Mouse (Mus musculus) limb, embryonic 15.5 days (tissue): ENCODE data around the gene Faim. TPM values are rescaled to one million over a fixed set of nuclear protein-coding genes. Genes with fewer than 3 reads are reported as not detected.
A peak's percentile ranks its signal among the peaks of the same experiment; 100 is the strongest.

Experiments used
- ATAC-seq: fragments of 200-750 bp; cut with Nextera tagmentation; 2 replicates; pipeline ENCODE4 v1.8.0; 2017; ENCODE audit warnings: low read depth, moderate TSS enrichment; ENCODE audit not compliant: insufficient number of reproducible peaks, low FRiP score, low TSS enrichment
- H3K27ac ChIP-seq: fragments of 300-500 bp; sonication (generic); 2 replicates; pipeline ENCODE4 v1.5.1; 2015; ENCODE audit warnings: moderate library complexity, mild to moderate bottlenecking, inconsistent platforms
- H3K27me3 ChIP-seq: fragments of 300-500 bp; sonication (generic); 2 replicates; pipeline ENCODE4 v1.6.1; 2015; ENCODE audit warnings: inconsistent platforms
- H3K36me3 ChIP-seq: fragments of 300-500 bp; sonication (generic); 2 replicates; pipeline ENCODE4 v1.6.1; 2015; ENCODE audit warnings: inconsistent platforms
- H3K4me1 ChIP-seq: fragments of 300-500 bp; sonication (generic); 2 replicates; pipeline ENCODE4 v1.6.1; 2015; ENCODE audit warnings: inconsistent platforms
- H3K4me2 ChIP-seq: fragments of 300-500 bp; sonication (generic); 2 replicates; pipeline ENCODE4 v1.6.1; 2015; ENCODE audit warnings: mild to moderate bottlenecking, inconsistent platforms
- H3K4me3 ChIP-seq: fragments of 300-500 bp; sonication (generic); 2 replicates; pipeline ENCODE4 v1.5.1; 2015; ENCODE audit warnings: mild to moderate bottlenecking, inconsistent platforms
- H3K9ac ChIP-seq: fragments of 300-500 bp; sonication (generic); 2 replicates; pipeline ENCODE4 v1.6.1; 2015; ENCODE audit warnings: inconsistent platforms
- H3K9me3 ChIP-seq: fragments of 300-500 bp; sonication (generic); 2 replicates; pipeline ENCODE4 v1.6.1; 2016; ENCODE audit warnings: inconsistent platforms
- WGBS: fragments of 180-500 bp; shearing (Covaris S2); methylation state at CpG from one replicate; pipeline ENCODE4 v1.1.7; 2015; 5-methylcytosine and 5-hydroxymethylcytosine counted together
- polyA plus RNA-seq: library from polyadenylated mRNA; unstranded; fragments of >200 nt; fragmentation: Nextera tagmentation; extraction: Ambion mirVana; gene quantifications from 2 replicates; pipeline ENCODE4 v1.2.1, GENCODE M21; 2015

The Faim gene
- polyA plus RNA-seq, 1 experiment from 2014 or later = 34.0 TPM

GRCm38 (mm10) chr9:98979431-98980416 is 6.4 kb upstream of the Faim start:
- Histone ChIP-seq H3K27me3 (peaks cover 40% of the 10 kb centered on the region), H3K4me1 (peaks cover 4% of the 10 kb centered on the region), H3K4me2 (peak overlapping the region; percentile 46), H3K9me3 (no peaks in the 10 kb centered on the region), H3K36me3 (no peaks in the 10 kb centered on the region), H3K27ac (no peak overlapping the region), H3K9ac (no peak overlapping the region), H3K4me3 (peak overlapping the region; percentile 32)
- WGBS = 5% methylated on average over 29 of the region's 29 CpGs
- ATAC-seq = 0 out of 2 replicates have a peak, but pooled peaks have one; percentile 30

DNA sequence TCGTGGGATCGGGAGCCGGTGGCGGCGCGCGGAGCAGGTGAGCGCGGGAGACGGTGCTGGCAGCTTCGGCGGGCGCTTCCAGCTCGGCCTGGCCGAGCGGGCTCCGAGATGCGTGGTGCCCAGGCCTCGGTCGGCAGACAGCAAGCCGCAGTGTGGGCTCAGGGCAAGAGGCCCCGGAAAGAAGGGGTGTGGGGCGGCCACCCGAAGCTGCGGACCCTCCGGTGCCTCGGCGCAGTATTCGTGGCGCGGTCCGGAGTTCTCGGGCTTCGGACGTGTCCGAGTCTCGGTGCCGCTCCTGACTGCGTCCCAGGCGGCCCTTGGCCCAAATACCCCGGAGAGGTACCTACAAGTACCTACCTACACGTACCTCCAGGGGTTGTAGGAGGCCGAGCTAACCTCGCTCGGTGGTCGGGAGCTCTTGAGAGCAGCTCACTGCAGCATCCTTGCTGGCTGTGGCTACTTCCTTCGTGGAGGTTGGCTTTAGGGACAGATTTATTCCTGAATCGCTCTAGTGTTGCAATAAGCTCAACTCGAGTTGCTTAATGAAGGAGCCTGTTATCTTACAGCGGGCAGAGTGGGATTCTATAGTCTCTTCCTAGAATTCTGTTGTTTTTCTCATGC is 413 bp downstream of the Faim start:
- under 1% methylated on average over 49 of the region's 50 CpGs for WGBS
- H3K27ac ChIP-seq = no peak overlapping the region

GRCm38 (mm10) chr9:98987131-98987530 is 958 bp downstream of the Faim start:
- 44% methylated on average over 9 of the region's 9 CpGs for WGBS
- peak overlapping the region; percentile 87 for H3K4me3 ChIP-seq
- peaks cover 19% of the 10 kb centered on the region for H3K27me3 ChIP-seq
- ATAC-seq = no peak
- H3K36me3 ChIP-seq = no peaks in the 10 kb centered on the region
- peak overlapping the region; percentile 92 for H3K4me2 ChIP-seq
- H3K4me1 ChIP-seq = peaks cover 10% of the 10 kb centered on the region; the same call in 1 of the 2 replicates
- H3K27ac ChIP-seq = no peak overlapping the region
- no peak overlapping the region for H3K9ac ChIP-seq
- H3K9me3 ChIP-seq = no peaks in the 10 kb centered on the region

More for the DNA sequence above, 413 bp downstream of the Faim start:
- Histone ChIP-seq H3K9me3 (no peaks in the 10 kb centered on the region), H3K4me1 (peaks cover 10% of the 10 kb centered on the region; the same call in 1 of the 2 replicates), H3K9ac (peak overlapping the region; percentile 54), H3K27me3 (peaks cover 20% of the 10 kb centered on the region), H3K4me3 (peak overlapping the region; percentile 87), H3K4me2 (peak overlapping the region; percentile 92), H3K36me3 (no peaks in the 10 kb centered on the region)
- ATAC-seq = no peak; the same call in 1 of the 2 replicates

DNA sequence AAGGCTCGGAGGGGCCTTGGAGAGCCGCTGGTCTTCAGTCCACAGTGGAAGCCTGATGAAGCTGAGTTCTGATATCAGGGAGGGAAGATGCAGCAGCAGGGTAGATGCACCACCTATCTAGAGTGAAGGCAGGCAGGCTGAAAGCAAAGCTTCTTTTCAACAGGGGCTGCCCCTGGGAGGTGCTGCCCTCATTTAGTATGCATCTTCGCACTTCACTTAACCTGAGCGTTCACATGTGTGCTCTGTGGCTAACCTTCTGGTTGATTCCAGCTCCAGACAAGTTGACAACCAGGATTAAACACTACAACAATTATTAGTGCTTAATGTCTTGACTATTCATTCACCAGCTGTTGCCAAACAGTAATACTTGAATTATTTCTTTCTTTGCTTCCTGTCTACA is 7.9 kb downstream of the Faim start:
- Histone ChIP-seq H3K4me3 (no peak overlapping the region), H3K27ac (no peak overlapping the region), H3K4me1 (no peaks in the 10 kb centered on the region), H3K9ac (no peak overlapping the region), H3K4me2 (no peak overlapping the region), H3K9me3 (no peaks in the 10 kb centered on the region), H3K36me3 (peaks cover 17% of the 10 kb centered on the region; the same call in 1 of the 2 replicates), H3K27me3 (no peaks in the 10 kb centered on the region)
- WGBS = 91% methylated on average over 4 of the region's 4 CpGs
- ATAC-seq = no peak

DNA sequence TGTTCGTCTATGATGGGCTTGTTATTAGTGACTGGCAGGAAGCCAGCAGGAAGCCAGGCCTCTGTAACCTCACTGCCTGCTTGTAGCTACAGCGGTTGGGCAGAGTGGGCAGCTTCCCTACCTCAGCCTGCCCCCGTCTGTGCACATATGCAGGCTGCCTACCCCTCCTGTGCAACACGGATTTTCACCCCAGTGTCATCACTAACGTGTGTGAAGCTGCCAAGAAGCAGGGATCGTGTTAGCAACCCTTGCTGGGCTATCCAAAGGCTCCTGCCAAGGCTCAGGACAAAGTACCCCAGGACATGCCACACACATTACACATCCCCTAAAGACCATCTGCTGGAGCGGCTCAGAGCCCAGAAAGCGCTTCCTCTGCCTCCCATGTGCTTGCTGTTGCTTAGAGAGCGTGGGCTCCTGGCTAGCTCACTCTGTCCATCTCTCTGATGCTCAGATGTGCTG is 13.7 kb downstream of the Faim start:
- no peak for ATAC-seq
- Histone ChIP-seq H3K36me3 (peaks cover 31% of the 10 kb centered on the region; the same call in 1 of the 2 replicates), H3K4me3 (no peak overlapping the region), H3K9me3 (no peaks in the 10 kb centered on the region), H3K4me1 (no peaks in the 10 kb centered on the region), H3K4me2 (no peak overlapping the region), H3K27me3 (no peaks in the 10 kb centered on the region), H3K9ac (no peak overlapping the region), H3K27ac (no peak overlapping the region)
- WGBS = 79% methylated on average over 9 of the region's 9 CpGs

- Histone ChIP-seq H3K27ac (no peak overlapping the region), H3K4me1 (no peaks in the 10 kb centered on the region)
Observed at GRCm38 (mm10) chr9:99001326-99001725, 15.2 kb downstream of the Faim start.

GRCm38 (mm10) chr9:99009069-99009897 is 23.1 kb downstream of the Faim start:
- Histone ChIP-seq H3K4me1 (no peaks in the 10 kb centered on the region), H3K9me3 (no peaks in the 10 kb centered on the region), H3K4me3 (no peak overlapping the region), H3K9ac (no peak overlapping the region), H3K27me3 (no peaks in the 10 kb centered on the region), H3K36me3 (peaks cover 2% of the 10 kb centered on the region; the same call in 1 of the 2 replicates), H3K4me2 (no peak overlapping the region), H3K27ac (no peak overlapping the region)
- ATAC-seq = no peak
- WGBS = 62% methylated on average over 12 of the region's 12 CpGs

More at GRCm38 (mm10) chr9:99001326-99001725, 15.2 kb downstream of the Faim start:
- Histone ChIP-seq H3K36me3 (peaks cover 33% of the 10 kb centered on the region; the same call in 1 of the 2 replicates), H3K9me3 (no peaks in the 10 kb centered on the region), H3K27me3 (no peaks in the 10 kb centered on the region), H3K4me2 (no peak overlapping the region), H3K9ac (no peak overlapping the region), H3K4me3 (no peak overlapping the region)
- no peak for ATAC-seq
- 89% methylated on average over 6 of the region's 6 CpGs for WGBS

DNA sequence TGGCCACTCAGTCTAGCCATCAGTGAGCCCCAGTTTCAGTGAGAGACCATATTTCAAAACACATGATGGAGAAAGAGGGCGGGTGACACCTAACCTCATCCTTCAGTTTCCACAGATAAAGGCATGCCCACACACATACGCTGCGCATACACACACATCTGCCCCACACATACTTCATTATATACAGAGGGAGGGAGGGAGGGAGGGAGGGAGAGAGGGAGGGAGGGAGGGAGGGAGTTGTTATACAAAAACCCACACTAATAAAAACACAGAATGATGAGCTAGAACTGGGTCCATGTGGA is 23.7 kb downstream of the Faim start:
- H3K4me2 ChIP-seq = no peak overlapping the region
- peaks cover 2% of the 10 kb centered on the region; the same call in 1 of the 2 replicates for H3K36me3 ChIP-seq
- no peak for ATAC-seq
- no peaks in the 10 kb centered on the region for H3K27me3 ChIP-seq
- H3K9ac ChIP-seq = no peak overlapping the region
- no peaks in the 10 kb centered on the region for H3K9me3 ChIP-seq
- no peaks in the 10 kb centered on the region for H3K4me1 ChIP-seq
- H3K4me3 ChIP-seq = no peak overlapping the region
- H3K27ac ChIP-seq = no peak overlapping the region
- 74% methylated on average over 3 of the region's 3 CpGs for WGBS

GRCm38 (mm10) chr9:99016301-99016700 is 30.1 kb downstream of the Faim start:
- no peak overlapping the region for H3K27ac ChIP-seq
- H3K27me3 ChIP-seq = no peaks in the 10 kb centered on the region
- H3K4me3 ChIP-seq = no peak overlapping the region
- H3K36me3 ChIP-seq = no peaks in the 10 kb centered on the region
- 64% methylated on average over 3 of the region's 3 CpGs for WGBS
- ATAC-seq = no peak
- no peaks in the 10 kb centered on the region for H3K9me3 ChIP-seq
- no peak overlapping the region for H3K4me2 ChIP-seq
- H3K9ac ChIP-seq = no peak overlapping the region
- H3K4me1 ChIP-seq = no peaks in the 10 kb centered on the region

DNA sequence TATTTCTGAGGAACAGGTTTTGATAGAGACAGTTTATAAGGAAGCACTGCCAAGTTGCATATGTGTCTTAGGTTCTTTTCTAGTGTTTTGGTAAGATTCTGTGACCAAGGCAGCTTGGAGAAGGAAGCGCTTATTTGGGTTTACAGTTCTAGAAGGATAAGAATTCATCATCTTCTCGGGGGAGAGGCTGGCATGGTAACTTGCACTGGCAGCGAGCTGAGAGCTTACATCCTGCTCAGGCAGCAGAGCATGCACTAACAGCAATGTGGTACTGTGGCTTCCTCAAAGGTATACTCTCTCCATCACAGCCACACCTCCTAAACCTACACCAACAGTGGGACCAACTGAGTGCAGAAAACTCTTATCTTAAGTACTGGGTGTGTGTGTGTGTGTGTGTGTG is 30.6 kb downstream of the Faim start:
- WGBS = 78% methylated on average over 3 of the region's 3 CpGs
- Histone ChIP-seq H3K9me3 (no peaks in the 10 kb centered on the region), H3K9ac (no peak overlapping the region), H3K36me3 (no peaks in the 10 kb centered on the region), H3K4me2 (no peak overlapping the region), H3K4me3 (no peak overlapping the region), H3K4me1 (no peaks in the 10 kb centered on the region), H3K27me3 (no peaks in the 10 kb centered on the region), H3K27ac (no peak overlapping the region)
- no peak for ATAC-seq

- Histone ChIP-seq H3K36me3 (no peaks in the 10 kb centered on the region), H3K4me1 (no peaks in the 10 kb centered on the region), H3K4me2 (no peak overlapping the region), H3K27ac (no peak overlapping the region), H3K27me3 (no peaks in the 10 kb centered on the region), H3K4me3 (no peak overlapping the region), H3K9ac (no peak overlapping the region), H3K9me3 (no peaks in the 10 kb centered on the region)
- 75% methylated on average over 6 of the region's 6 CpGs for WGBS
- no peak for ATAC-seq
Observed at GRCm38 (mm10) chr9:99017679-99018078, 31.5 kb downstream of the Faim start.
